Mouse (Mus musculus) c-Kit-negative CD71-positive TER-119-positive erythroid progenitor cells, embryonic 14.5 days (primary cell): ENCODE results near the gene Accs.

Experiments
- DNase-seq: peaks from one replicate; pipeline ENCODE4 v3.0.0-alpha.2; 2013; ENCODE audit warnings: low read depth, low spot score

Accs gene

DNA sequence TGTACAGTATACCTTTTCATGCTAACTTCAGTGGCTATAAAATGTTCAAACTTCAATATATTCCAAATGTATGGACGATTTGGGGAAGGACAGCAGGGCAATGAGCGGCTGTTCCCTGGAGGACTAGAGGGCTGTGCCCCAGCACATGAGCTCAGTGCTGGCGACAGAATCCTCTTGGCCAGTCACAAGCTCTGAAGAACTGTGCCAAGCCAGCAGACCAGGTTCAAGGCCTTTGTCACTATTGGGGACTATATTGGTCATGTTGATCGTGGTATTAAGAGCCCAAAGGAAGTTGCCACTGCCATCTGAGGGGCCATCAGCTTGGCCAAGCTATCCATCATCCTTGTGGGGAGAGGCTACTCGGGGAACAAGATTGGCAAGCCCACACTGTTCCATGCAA is 55.4 kb downstream of the Accs start:
- DNase-seq: no peak

DNA sequence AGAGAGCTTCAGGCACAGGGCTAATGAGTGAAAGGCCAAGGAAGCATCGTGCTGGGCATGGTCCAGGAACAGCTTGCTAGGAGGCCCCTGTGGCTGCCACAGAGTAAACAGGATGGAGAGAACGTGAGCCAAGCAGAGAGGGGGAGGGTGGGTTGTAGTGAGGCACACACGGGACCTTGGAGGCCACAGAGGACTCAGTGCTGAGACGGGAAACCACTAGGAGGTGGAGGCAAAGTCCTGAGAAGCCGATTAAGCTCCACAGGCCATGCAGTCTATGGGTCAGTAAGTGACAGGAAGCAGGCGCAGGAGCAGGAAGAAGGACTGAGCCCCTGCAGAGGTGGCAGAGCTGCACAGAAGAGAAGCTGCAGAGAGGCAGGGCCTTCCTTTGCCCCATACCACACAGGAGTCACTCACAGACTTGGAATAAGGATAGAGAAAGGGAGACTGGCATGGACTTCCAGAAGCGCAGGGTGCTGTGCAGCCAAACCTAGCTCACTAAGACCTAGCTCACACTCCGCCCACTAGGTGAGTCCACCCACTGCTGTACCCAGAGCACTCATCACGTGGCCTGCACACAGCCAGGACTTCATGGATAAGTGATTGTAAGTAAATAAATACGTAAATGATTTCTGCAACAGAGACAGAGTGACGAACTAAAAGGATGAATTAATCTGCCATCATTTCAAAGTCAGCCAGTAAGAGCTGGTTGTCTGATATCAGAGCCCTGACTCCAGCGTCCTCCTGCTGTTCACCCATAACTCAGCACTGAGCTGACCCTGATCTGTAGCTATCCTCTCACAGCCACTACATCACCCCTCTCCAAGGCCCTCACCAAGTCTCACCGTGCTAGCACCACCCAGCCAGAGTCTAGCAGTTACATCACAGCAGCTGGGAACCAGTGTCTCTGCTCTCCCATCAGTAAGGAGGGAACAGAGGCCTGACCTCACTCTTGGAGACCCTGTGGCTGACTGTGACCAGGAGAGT is 57.9 kb downstream of the Accs start:
- no peak for DNase-seq

DNA sequence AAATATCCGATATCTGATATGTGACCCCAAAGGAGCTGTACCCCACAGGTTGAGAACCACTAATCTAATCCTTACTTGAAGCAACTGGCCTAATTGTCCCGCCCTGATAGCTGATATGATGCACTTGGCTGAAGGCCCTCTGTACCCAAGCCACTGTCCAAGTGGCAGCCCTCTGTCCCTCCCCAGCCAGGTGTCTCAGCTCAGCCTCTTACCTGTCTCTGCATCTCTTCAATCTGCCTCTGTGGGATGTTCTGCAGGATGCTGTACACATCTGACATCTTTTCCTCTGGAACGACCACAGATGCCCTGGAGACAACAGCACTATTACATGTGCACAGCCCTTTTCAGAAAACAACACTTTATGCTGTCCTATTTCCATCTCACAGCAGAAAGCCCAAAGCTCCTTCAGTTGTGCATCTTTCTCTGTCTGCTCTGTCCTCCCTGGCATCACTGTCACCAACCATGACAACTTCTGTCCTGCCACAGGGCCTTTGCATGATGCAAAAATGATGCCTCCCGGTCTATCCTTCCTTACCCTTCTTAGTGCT is 58.9 kb downstream of the Accs start:
- DNase-seq: no peak

DNA sequence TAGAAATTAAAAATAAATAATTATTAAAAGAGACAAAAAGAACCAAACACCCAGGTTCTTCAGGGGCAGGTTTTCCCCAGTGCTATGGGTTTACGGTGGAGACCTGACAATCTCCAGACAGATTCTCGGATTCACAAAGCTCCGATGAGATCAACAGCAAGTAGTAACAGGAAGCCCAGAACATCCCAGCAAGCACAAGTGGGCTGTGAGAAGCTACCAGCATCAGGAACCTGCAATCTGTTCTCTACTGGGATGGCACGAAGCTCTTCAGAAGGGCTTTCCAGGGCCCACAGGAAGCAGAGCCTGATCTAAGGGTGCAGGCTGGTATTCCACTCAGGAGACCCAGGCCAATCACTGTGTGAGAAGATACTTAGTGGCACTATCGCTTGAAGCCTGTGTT is 61.2 kb downstream of the Accs start:
- DNase-seq: no peak

DNA sequence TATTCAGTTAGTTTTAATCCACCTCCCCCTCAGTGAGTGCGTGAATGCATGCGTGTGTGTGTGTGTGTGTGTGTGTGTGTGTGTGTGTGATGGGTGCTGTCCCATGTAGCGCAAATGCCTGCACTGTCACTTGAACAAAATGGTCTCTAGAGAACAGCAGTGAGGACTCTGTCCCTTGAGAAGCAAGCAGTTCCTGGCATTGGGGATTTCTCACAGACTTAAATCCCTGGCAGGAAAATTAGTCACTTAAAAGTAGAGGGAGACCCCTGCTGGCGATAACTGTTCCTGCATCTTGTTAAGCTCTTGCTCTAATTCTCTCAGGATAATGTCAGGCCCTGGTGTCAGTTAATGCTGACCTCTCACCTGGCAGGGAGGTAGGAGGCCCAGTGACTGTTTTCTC is 63.6 kb downstream of the Accs start:
- peak; percentile 16 for DNase-seq

DNA sequence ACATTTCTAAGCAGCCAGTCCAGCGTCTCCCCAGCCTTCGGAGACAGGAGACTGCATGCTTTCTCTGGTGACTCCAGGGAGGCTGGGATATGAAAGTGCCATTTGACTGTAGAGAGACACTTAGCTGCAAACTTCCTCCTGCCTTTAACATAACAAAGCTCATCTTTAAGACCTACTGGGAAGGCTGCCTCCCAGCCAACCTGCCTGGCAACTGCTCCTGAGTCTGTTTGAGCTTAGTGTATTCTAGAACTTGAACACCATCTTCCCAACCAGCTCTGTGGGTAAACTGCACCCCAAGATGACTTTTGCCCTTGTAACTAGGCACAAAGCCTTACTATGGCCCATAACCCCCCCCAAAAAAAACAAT is 64.3 kb downstream of the Accs start:
- no peak for DNase-seq

DNA sequence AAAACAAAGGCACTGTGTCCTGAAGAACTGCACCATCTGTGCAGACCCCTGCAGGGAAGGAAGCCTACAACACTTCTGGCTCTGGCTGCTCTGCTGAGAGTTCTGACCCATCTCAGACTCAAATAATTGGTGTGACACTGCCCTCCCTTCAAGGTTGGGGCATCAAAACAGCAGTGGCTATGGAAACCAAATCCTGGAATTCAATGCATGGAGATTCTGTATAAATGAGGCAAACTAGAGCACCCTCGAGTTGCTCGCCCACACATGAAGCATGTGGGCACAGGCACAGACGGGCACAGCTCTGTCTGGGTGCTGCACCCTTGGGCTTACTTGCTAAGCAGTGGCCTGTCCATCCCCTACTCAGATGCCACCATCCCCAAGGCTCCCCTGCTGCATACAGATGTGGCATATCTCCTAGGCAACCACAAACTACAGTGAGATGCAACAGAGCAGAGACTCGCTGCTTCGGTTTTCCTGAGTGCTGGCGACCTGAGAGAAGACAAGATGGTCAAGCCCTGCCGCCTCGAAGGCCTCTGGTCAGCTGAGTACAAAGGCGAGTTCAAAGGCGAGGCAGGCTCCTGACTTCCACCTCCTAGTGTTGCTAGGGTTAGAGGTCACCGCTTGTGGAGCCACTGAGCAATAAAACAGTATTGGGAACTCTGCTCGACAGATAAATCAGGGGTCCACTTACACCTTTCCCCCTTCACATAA is 64.9 kb downstream of the Accs start:
- DNase-seq: no peak

DNA sequence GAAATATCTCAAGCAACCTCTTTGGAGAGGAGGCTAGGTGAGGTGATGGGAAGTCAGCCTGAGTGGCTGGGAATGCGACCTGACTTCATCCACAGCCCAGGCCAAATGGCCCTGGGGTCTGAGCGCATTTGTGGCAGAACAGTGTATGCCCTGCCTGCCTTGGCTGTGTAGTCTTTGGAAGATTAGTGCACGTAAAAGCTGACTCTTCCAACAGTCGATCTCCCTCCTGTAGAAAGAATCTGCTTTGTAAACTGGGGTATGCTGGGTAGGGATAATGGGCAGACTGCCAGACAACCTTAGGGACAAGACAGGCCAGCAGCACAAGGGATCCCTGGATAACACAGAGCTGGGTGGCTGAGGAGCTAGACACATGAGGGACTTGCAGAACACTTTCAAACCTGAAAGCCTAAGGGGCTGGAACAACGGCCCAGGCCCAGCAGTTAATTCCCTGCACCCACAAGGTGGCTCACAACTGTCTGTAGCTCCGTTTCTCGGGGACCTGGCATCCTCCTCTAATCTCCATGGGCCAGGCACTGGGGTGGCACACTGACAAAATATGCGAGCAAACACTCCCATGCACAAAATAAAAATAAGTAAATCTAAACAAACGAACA is 65.7 kb downstream of the Accs start:
- no peak for DNase-seq
